Mouse (Mus musculus) G1E (cell line): ENCODE measurements at regions not wholly inside any gene's neighbourhood (a gene's known extent, or its start where the extent isn't known, plus 50 kb on each side); places are given as distances from the start of the nearest gene placed in this dataset.
"Not testable (repeated sequence)": the region's sequence is repeated elsewhere in the genome, so short reads cannot be mapped to it uniquely, and the experiment has no call there.

Experiments used
- CTCF ChIP-seq: IDR thresholded peaks from 2 replicates; pipeline ENCODE4 v1.5.1; 2012; ENCODE audit warnings: low read depth, low read length, inconsistent platforms, mixed read lengths
- GATA1 ChIP-seq: IDR thresholded peaks from 2 replicates; pipeline ENCODE4 v1.6.1; 2012; ENCODE audit warnings: borderline replicate concordance, low read length, inconsistent platforms, mixed read lengths
- POLR2AphosphoS5 ChIP-seq: IDR thresholded peaks from 2 replicates; pipeline ENCODE4 v1.6.1; 2012; ENCODE audit warnings: low read depth, low read length, inconsistent platforms; ENCODE audit not compliant: insufficient replicate concordance
- TAL1 ChIP-seq: conservative IDR thresholded peaks from 2 replicates; pipeline ENCODE4 v1.6.1; 2012; ENCODE audit warnings: low read depth, low read length, inconsistent platforms, mixed read lengths

- not testable (repeated sequence) for TF ChIP-seq GATA1, CTCF, TAL1, POLR2AphosphoS5
Measured at GRCm38 (mm10) chr12:48448719-48449118, 933.7 kb upstream of the Foxg1 start.
